Mouse (Mus musculus) erythroblast, embryonic 14.5 days (primary cell): ENCODE results near the gene Pdcd5.

Experiments used
- GATA1 ChIP-seq: IDR thresholded peaks from 2 replicates; pipeline ENCODE4 v1.6.1; 2012; ENCODE audit warnings: low read length, inconsistent platforms, mixed read lengths
- TAL1 ChIP-seq: IDR thresholded peaks from 3 replicates; pipeline ENCODE4 v1.6.1; 2012; ENCODE audit warnings: low read length, inconsistent platforms, mixed read lengths

DNA sequence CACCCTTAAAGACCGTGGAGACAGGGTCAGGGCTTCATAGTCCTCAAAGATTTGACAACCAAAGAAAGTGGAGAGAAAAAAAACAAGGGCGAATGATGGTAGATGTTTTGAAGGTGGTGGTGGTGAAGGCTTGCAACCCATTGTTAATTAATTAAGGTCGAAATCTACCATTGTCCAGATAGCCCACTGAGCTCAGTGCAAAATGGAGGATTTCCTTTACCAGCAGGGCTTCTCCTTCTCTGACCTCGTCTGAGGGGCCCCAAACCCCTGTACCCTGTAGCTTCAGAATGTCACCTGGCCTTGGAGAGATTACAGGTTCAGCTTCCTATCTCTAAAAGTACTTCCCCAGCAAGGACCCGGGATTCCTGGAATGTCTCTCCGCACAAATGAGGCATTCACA, 10.5 kb upstream of the Pdcd5 start:
- no peak for TF ChIP-seq GATA1
- TF ChIP-seq TAL1: no peak
